Mouse (Mus musculus) heart, postnatal 0 days (tissue): ENCODE results near the gene Kcnj6. TPM values are rescaled to one million over a fixed set of nuclear protein-coding genes. Genes with fewer than 3 reads are reported as not detected.

Experiments used
- ATAC-seq: fragments of 200-750 bp; cut with Nextera tagmentation; 2 replicates; pipeline ENCODE4 v1.8.0; 2017; ENCODE audit warnings: low read depth, moderate number of reproducible peaks, moderate library complexity; ENCODE audit not compliant: insufficient read depth
- DNase-seq: peaks from one replicate; pipeline ENCODE4 v3.0.0-alpha.2; 2016; ENCODE audit warnings: low spot score
- H3K27ac ChIP-seq: fragments of 300-500 bp; sonication (generic); 2 replicates; pipeline ENCODE4 v1.5.1; 2014; ENCODE audit warnings: low read depth, mild to moderate bottlenecking
- H3K27me3 ChIP-seq: fragments of 300-500 bp; sonication (generic); 2 replicates; pipeline ENCODE4 v1.6.1; 2014; ENCODE audit warnings: low read length, mixed read lengths; ENCODE audit not compliant: control insufficient read depth, insufficient read depth
- H3K36me3 ChIP-seq: fragments of 300-500 bp; sonication (generic); replicated peaks from 2 replicates; pipeline ENCODE4 v1.6.1; 2014; ENCODE audit warnings: low read length, mixed read lengths; ENCODE audit not compliant: control insufficient read depth, insufficient read depth
- H3K4me1 ChIP-seq: fragments of 300-500 bp; sonication (generic); 2 replicates; pipeline ENCODE4 v1.6.1; 2014; ENCODE audit warnings: antibody characterized with exemption; ENCODE audit not compliant: control insufficient read depth, insufficient read depth
- H3K4me2 ChIP-seq: fragments of 300-500 bp; sonication (generic); 2 replicates; pipeline ENCODE4 v1.6.1; 2014; ENCODE audit warnings: low read depth, mild to moderate bottlenecking, low read length, moderate library complexity
- H3K4me3 ChIP-seq: fragments of 300-500 bp; sonication (generic); 2 replicates; pipeline ENCODE4 v1.5.1; 2014; ENCODE audit warnings: low read depth, low read length
- H3K9ac ChIP-seq: fragments of 300-500 bp; sonication (generic); replicated peaks from 2 replicates; pipeline ENCODE4 v1.6.1; 2014; ENCODE audit warnings: low read depth, low read length, mixed read lengths
- H3K9me3 ChIP-seq: fragments of 300-500 bp; sonication (generic); replicated peaks from 2 replicates; pipeline ENCODE4 v1.6.1; 2016; ENCODE audit warnings: low read length; ENCODE audit not compliant: control insufficient read depth
- CTCF ChIP-seq: IDR thresholded peaks from 2 replicates; pipeline ENCODE4 v1.5.1; 2016; ENCODE audit warnings: antibody characterized with exemption, control low read depth, low read depth
- EP300 ChIP-seq: IDR thresholded peaks from 2 replicates; pipeline ENCODE4 v1.6.1; 2016; ENCODE audit warnings: antibody characterized with exemption, low read depth
- WGBS: fragments of 180-500 bp; shearing (Covaris S2); extraction: QIAGEN DNeasy Blood & Tissue Kit; methylation state at CpG from one replicate; pipeline ENCODE4 v1.1.7; 2014; 5-methylcytosine and 5-hydroxymethylcytosine counted together
- polyA plus RNA-seq: library from polyadenylated mRNA; unstranded; fragments of >200 nt; fragmentation: Nextera tagmentation; extraction: Ambion mirVana; gene quantifications from 2 replicates; pipeline ENCODE4 v1.2.1, GENCODE M21; 2015
- total RNA-seq: library from RNA; depleted of rRNA; stranded (reverse); fragments of >200 nt; gene quantifications from 2 replicates; pipeline ENCODE4 v1.2.3, GENCODE M21; 2014; ENCODE audit warnings: low replicate concordance

Kcnj6 gene
- total and polyA plus RNA-seq, 2 experiments from 2014 or later: not detected

DNA sequence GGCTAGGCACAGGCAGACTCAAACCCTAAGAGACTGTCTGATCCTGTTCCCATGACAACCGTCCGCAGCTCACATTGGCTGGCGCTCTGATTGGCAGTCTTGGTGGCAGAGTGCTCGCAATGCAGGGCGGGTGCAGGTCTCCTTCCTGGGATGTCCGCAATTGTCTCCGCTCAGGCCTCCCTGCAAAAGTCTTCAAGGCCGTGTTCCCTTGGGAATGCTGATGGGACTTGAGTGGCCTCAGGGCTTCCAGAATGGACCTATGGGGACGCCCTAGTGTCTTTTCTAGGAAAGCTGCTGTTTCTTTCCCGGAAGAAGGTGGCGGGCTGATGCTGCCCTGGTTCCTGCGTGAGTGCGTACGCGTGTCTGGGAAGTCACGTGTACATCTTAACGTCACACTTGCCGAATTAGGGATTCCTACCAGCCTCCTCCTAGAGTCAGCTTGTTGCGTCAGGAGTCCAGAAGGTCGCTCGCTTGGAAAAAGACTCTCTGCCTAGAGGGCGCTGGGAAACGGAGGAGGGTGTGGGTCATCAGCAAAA lies 273.4 kb downstream of the Kcnj6 start:
- 0 out of 2 replicates have a peak, but pooled peaks cover 3% of the 10 kb centered on the region for H3K9me3 ChIP-seq
- H3K27ac ChIP-seq: peak overlapping the region; percentile 98
- no peaks in the 10 kb centered on the region for H3K27me3 ChIP-seq
- peak overlapping the region; percentile 44 for H3K4me3 ChIP-seq
- H3K4me2 ChIP-seq: peak overlapping the region; percentile 70
- peak overlapping the region; percentile 54; the same call in 1 of the 2 replicates for H3K9ac ChIP-seq
- peak; percentile 74 for ATAC-seq
- peak; percentile 93 for DNase-seq
- under 1% methylated on average over 23 of the region's 23 CpGs for WGBS
- TF ChIP-seq CTCF (0 out of 2 replicates have a peak, but pooled peaks have one; percentile 3), EP300 (no peak)
- no peaks in the 10 kb centered on the region for H3K36me3 ChIP-seq
- peaks cover 30% of the 10 kb centered on the region for H3K4me1 ChIP-seq

DNA sequence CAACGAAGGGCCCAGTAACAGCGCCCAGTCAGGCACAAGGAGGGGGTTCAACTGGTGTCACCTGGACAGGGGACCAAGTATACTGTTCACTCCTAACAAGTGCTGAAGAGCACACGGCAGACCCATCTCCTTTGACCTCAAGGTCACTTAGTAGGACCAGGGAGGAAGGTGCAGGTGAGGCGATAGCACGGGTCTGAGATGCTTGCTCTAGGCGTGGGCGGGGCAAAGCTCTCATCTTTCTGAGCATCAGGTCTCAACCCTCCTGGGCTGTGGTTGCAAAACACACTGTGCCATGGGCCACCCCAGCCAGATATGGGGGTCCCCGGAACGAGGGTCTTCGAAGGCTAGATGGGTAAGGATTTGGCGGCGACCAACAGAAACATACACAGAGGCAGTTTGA lies 274.6 kb downstream of the Kcnj6 start:
- Histone ChIP-seq H3K4me3 (peak overlapping the region; percentile 26; the same call in 1 of the 2 replicates), H3K27me3 (no peaks in the 10 kb centered on the region), H3K4me1 (peaks cover 41% of the 10 kb centered on the region), H3K27ac (peak overlapping the region; percentile 98), H3K4me2 (peak overlapping the region; percentile 52), H3K9me3 (no peaks in the 10 kb centered on the region), H3K36me3 (no peaks in the 10 kb centered on the region), H3K9ac (peak overlapping the region; percentile 52; the same call in 1 of the 2 replicates)
- no peak for ATAC-seq
- DNase-seq: no peak
- WGBS: 57% methylated on average over 12 of the region's 12 CpGs
- no peak for TF ChIP-seq EP300
- TF ChIP-seq CTCF: no peak

DNA sequence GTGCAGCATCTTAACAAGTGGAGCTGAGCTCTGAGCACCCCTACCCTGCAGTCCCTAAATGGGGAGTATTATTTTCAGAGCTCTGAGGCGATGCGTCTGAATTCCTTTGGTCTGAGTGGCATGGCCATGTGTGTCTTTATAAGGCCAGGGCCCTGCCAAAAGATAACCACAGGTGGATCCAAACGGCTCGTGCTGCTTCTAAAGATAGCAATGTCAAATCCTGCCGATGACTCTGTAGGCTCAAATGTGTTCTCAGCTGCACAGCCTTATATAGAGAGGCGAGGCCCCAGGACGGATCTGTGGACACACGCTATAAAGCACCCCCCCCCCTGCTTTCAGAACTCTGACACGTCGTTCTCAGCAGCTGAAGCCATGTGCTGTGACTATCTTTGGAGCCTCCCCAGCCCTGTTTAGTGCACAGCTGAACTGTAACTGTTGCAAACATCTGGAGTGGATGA lies 275.9 kb downstream of the Kcnj6 start:
- H3K36me3 ChIP-seq: no peaks in the 10 kb centered on the region
- H3K4me3 ChIP-seq: peak overlapping the region; percentile 26
- H3K27ac ChIP-seq: peak overlapping the region; percentile 98
- DNase-seq (peak; percentile 95), ATAC-seq (peak; percentile 84)
- peaks cover 1% of the 10 kb centered on the region; the same call in 1 of the 2 replicates for H3K9me3 ChIP-seq
- no peak for TF ChIP-seq CTCF
- peak; percentile 89 for TF ChIP-seq EP300
- peak overlapping the region; percentile 52 for H3K4me2 ChIP-seq
- H3K9ac ChIP-seq: peak overlapping the region; percentile 52; the same call in 1 of the 2 replicates
- H3K27me3 ChIP-seq: no peaks in the 10 kb centered on the region
- 24% methylated on average over 10 of the region's 10 CpGs for WGBS
- H3K4me1 ChIP-seq: peaks cover 41% of the 10 kb centered on the region

- no peak overlapping the region for H3K4me2 ChIP-seq
- peaks cover 5% of the 10 kb centered on the region; the same call in 1 of the 2 replicates for H3K9me3 ChIP-seq
- peaks cover 41% of the 10 kb centered on the region for H3K4me1 ChIP-seq
- H3K27me3 ChIP-seq: no peaks in the 10 kb centered on the region
- no peak for TF ChIP-seq EP300
- no peak for TF ChIP-seq CTCF
- DNase-seq (peak; percentile 29), ATAC-seq (no peak)
- no peak overlapping the region for H3K9ac ChIP-seq
- 42% methylated on average over 7 of the region's 7 CpGs for WGBS
- peak overlapping the region; percentile 98 for H3K27ac ChIP-seq
- no peak overlapping the region for H3K4me3 ChIP-seq
- no peaks in the 10 kb centered on the region for H3K36me3 ChIP-seq
These were observed 276.9 kb downstream of the Kcnj6 start for GRCm38 (mm10) chr16:94720476-94721153.

DNA sequence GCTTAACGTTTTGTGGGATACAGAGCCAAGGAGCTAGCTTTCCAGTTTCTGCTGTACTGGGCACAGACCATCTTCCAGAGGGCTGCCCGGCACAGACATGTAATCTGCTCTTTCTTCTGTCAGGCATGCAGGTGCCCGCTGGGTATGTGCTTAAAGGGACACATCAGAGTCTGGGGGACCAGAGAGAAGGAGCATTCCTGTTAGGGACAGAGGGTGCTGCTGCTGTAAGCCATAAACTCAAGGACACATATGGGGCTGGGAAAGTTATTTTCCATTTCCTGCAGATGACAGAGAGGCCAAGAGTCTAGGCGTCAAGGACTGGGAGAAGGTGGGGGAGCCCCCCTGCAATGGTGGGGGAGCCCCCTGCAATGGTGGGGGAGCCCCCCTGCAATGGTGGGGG lies 278.0 kb downstream of the Kcnj6 start:
- Histone ChIP-seq H3K4me2 (no peak overlapping the region), H3K9ac (peak overlapping the region; percentile 45; the same call in 1 of the 2 replicates), H3K4me1 (peaks cover 37% of the 10 kb centered on the region), H3K9me3 (peaks cover 5% of the 10 kb centered on the region; the same call in 1 of the 2 replicates), H3K27me3 (no peaks in the 10 kb centered on the region), H3K27ac (peak overlapping the region; percentile 98), H3K4me3 (no peak overlapping the region), H3K36me3 (no peaks in the 10 kb centered on the region)
- WGBS: 28% methylated on average over 4 of the region's 4 CpGs
- DNase-seq (no peak), ATAC-seq (no peak)
- TF ChIP-seq EP300 (no peak), CTCF (no peak)
